Mouse (Mus musculus) urinary bladder, adult 18-20 months (tissue): ENCODE results near the gene Gm10160.

Source experiments
- DNase-seq, 2 experiments: peaks; one replicate each; pipeline ENCODE4 v3.0.0; 2022; ENCODE audit warnings: low spot score in 2 of 2, mixed read lengths in 2 of 2

The Gm10160 gene

DNA sequence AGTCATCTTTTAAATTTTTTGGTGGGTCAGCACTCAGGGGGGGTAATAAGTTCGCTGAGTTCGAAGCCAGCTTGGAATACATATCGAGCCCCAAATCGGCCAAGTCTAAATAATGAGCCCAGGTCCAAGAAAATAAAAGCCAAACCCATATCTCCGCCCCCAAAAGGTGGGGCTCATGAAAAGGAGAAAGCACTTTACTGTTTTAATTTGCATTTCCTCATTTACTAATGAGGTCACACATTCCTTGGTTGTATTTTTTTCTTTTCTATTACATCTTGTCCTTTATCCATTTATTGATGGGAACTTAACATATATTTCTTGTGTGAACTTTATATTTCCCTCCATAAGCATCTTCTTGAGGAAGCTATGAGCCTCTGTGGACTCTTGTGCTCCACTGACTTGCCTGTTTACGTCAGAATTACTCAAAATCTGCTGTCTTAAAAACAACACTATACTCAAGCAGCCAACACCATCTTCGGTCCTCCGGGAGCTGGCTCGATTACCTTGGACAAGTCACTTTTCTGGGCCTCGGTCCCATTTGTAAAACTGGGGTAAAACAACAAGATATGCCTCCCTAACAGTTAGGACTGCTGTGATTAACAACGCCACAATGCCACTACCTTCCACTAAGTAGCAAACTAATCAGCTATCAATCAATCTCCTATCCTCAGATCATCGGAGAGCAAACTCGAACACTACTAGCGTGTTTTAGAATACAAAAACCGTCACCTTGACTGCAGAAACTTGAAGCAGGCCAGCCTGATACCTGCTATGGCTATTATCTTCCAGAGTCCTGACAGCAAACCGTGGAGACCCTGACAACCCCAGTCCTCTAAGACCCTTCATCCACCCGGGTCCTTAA lies 27.6 kb downstream of the Gm10160 start:
- no peak for DNase-seq

DNA sequence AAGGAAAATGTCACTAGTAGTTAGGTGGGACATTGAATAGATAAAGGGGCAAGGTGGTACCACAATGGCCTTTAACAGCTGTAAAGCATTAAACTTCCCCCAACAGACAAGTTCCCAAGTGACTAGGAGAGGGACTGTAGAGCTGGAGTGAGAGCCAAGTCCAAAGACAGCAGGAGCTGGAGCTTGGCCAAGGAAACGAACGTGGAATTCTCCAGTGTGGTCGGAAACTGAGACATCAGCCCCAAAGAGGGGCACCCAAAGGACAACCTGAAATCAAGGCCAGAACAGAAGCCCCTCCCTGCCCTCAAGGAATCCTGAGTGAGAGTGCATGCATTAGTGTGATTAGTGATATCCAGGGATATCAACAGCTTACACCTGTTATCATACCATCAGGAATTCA lies 30.2 kb downstream of the Gm10160 start:
- DNase-seq: no peak

DNA sequence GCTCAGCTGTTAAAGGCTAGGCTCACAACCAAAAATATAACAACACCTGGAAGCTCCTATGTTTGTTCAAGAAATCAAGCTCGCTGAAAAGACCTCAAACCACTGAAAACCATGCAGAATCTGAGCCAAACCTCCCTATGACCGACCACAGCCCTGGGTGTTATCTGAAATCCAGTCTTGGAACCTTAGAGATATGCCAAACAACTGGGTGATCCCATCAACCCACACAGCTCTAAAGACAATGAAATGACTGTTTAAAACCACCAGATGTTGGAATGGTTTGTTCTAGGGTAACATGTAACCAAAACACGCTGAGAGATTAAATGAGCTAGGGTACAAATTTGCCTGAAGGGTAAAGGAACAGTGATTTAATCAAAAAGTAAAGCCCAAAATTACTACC lies 30.7 kb downstream of the Gm10160 start:
- DNase-seq: no peak

DNA sequence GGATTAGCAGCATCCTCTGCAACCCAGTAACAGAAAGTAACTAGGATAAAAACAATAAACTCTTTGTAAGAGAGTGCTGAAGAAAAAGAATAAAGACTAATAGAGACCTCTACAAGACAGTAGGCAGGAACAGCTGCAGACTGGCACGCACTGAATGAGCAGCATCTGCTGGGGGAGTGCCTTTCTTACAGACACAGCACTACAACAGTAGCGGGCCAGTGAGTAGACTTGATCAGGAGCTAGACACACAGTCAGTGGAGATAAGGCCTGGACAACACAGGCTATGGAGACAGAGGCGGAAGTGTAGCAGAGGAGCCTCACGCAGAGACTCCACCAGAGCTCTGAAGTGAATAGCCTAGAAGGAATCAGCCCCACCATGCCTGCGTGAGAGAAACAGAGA lies 49.5 kb downstream of the Gm10160 start:
- no peak for DNase-seq
